Mouse (Mus musculus) urinary bladder, postnatal 0 days (tissue): ENCODE measurements around the gene Ube2k. TPM values are rescaled to one million over a fixed set of nuclear protein-coding genes. Genes with fewer than 3 reads are reported as not detected.

ENCODE experiments used
- polyA plus RNA-seq: library from polyadenylated mRNA; unstranded; fragments of >200 nt; fragmentation: Nextera tagmentation; extraction: Ambion mirVana; gene quantifications from 2 replicates; pipeline ENCODE4 v1.2.1, GENCODE M21; 2015

The Ube2k gene
- polyA plus RNA-seq, result 102 and 110 TPM in 2 replicates

DNA sequence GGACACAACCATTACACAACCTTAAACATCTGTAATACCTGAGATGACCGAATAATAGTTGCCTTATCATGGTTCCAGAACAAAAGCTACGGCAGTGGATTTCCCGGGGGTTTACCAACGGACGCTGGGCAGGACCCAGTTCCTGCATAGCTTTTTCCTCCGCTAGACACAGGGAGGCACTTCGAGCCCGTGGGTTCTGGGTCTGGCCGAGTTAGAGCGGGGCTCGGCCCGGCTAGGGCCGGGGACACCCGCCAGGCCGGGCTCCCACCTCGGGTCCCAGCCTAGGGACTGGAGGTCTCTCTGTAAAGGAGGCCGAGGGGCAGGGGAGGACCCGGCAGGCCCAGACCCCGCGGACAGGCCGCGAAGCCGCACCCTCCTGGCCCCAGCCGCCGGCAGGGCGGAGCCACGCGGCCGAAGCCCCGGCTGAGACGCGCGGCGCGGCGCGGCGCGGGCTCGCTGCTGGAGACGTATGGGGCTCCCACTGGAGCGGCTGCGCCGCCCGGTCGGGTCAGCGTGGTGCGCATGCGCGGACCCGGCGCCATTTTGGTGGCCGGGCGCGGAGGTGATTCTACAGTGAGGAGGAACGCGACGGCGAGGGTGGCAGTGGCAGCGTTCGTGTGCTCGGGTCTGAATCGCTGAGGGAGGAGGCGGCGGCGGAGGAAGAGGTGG, at the start of gene Ube2k, which contains the start of gene Smim14:
Ube2k (plus strand) TSS at position 483 of the 669 bp plus-strand sequence.
Smim14 (minus strand) TSS at position 434 of the 669 bp plus-strand sequence.

DNA sequence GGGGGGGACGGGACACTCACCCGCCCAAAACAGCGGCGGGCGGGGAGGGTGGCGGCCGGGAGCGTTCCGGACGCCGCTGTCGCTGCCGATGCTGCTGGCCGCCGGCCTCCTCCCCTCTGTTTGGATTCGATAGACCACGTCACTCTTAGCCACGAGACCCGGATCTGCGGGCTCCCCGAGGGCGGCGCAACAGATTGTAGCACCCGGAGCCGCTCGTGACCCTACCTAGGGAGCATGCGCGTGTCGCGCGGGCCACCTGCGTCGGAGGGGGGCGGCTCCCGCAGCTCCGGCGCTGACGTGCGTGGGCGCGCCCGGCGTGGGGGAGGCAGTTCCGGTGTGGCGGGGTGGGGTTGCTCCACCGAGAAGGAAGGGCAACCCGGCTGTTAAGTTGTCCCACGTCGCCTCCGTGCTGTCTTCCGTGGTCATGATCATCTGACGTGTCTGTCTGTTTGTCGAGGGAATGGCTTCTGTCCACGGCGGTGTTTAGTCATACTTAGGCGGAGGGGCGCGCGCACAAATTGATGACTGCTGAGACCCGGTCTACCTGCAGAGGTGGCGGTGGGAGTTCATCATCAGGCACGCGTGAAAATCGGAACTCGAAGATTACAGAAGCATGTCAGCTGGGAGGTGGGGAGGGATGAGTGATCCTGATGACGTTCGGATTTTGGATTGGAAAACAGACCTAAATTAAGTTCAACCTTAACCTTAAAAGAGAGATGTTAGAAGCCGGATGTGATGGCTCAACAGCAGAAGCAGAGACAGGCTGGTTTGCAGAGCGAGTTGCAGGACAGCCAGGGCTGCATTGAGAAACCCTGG, 44.1 kb upstream of the Ube2k start, which contains the start of gene Gm43552:
Gm43552 (minus strand) TSS at position 118 of the 816 bp plus-strand sequence.

Other genes starting within 250 kb of the Ube2k start
- 32.7 and 45.0 TPM in 2 replicates for gene Rfc1, start 201.6 kb upstream of the Ube2k start, polyA plus RNA-seq
- gene Klb, start 188.9 kb upstream of the Ube2k start, polyA plus RNA-seq, result not detected in 2 replicates
- gene Rpl9, start 145.8 kb upstream of the Ube2k start, polyA plus RNA-seq, result 793 and 894 TPM in 2 replicates
- 40.3 and 44.2 TPM in 2 replicates for gene Lias, start 145.7 kb upstream of the Ube2k start, polyA plus RNA-seq
- gene Ugdh, start 101.3 kb upstream of the Ube2k start, polyA plus RNA-seq, result 102 and 121 TPM in 2 replicates
- not detected in 2 replicates for gene Gm43552, start 44.4 kb upstream of the Ube2k start, polyA plus RNA-seq
- 286 and 310 TPM in 2 replicates for gene Smim14, start within 50 bp of the Ube2k start, polyA plus RNA-seq
- 18.4 and 23.6 TPM in 2 replicates for gene Pds5a, start 161.0 kb downstream of the Ube2k start, polyA plus RNA-seq
- 9.0 and 9.8 TPM in 2 replicates for gene N4bp2, start 226.3 kb downstream of the Ube2k start, polyA plus RNA-seq